Mouse (Mus musculus) CD4-positive, CD25-positive, alpha-beta regulatory T cell, adult 4 months (primary cell): ENCODE results near the gene Nlrc4. TPM values are rescaled to one million over a fixed set of nuclear protein-coding genes. Genes with fewer than 3 reads are reported as not detected.
"Not testable (repeated sequence)": the region's sequence is repeated elsewhere in the genome, so short reads cannot be mapped to it uniquely, and the experiment has no call there.

Experiments
- ATAC-seq: one replicate; pipeline ENCODE4 v1.8.0; 2017
- polyA plus RNA-seq, 2 experiments: library from polyadenylated mRNA; unstranded; fragments of 100-300 nt; shearing (Covaris generic); gene quantifications; one replicate each; pipeline ENCODE4 v1.2.1; 2017

Gene Nlrc4
- polyA plus RNA-seq = 1 to 10 TPM; 1.3 to 2.2 TPM

GRCm38 (mm10) chr17:74458711-74459408 lies at the start of gene Nlrc4:
Gene Nlrc4 (minus strand): TSS chr17:74459142.
- ATAC-seq = no peak

GRCm38 (mm10) chr17:74508600-74508999 lies 49.7 kb upstream of the Nlrc4 start:
- no peak for ATAC-seq

GRCm38 (mm10) chr17:74507934-74508333 lies 49.0 kb upstream of the Nlrc4 start:
- no peak for ATAC-seq

- ATAC-seq = peak; percentile 37
Measured at GRCm38 (mm10) chr17:74501085-74501484, 42.1 kb upstream of the Nlrc4 start.

GRCm38 (mm10) chr17:74500204-74500603 lies 41.3 kb upstream of the Nlrc4 start:
- no peak for ATAC-seq

GRCm38 (mm10) chr17:74491565-74491964 lies 32.6 kb upstream of the Nlrc4 start:
- no peak for ATAC-seq

- no peak for ATAC-seq
Measured at GRCm38 (mm10) chr17:74489901-74490220, 30.9 kb upstream of the Nlrc4 start.

GRCm38 (mm10) chr17:74489024-74489900 lies 30.3 kb upstream of the Nlrc4 start, which contains the start of gene Yipf4:
Gene Yipf4 (plus strand): TSS chr17:74489493.
- ATAC-seq = peak; percentile 100

- ATAC-seq = no peak
Measured at GRCm38 (mm10) chr17:74480361-74481069, 21.6 kb upstream of the Nlrc4 start.

GRCm38 (mm10) chr17:74470133-74470532 lies 11.2 kb upstream of the Nlrc4 start:
- ATAC-seq = not testable (repeated sequence)

- not testable (repeated sequence) for ATAC-seq
Measured at GRCm38 (mm10) chr17:74467981-74468380, 9.0 kb upstream of the Nlrc4 start.

GRCm38 (mm10) chr17:74463510-74463909 lies 4.6 kb upstream of the Nlrc4 start:
- no peak for ATAC-seq

- no peak for ATAC-seq
Measured at GRCm38 (mm10) chr17:74457972-74458677, 817 bp downstream of the Nlrc4 start.

- ATAC-seq = no peak
Measured at GRCm38 (mm10) chr17:74456825-74457224, 2.1 kb downstream of the Nlrc4 start.

- ATAC-seq = no peak
Measured at GRCm38 (mm10) chr17:74455426-74455825, 3.5 kb downstream of the Nlrc4 start.

GRCm38 (mm10) chr17:74454660-74455059 lies 4.3 kb downstream of the Nlrc4 start:
- no peak for ATAC-seq

GRCm38 (mm10) chr17:74453928-74454327 lies 5.0 kb downstream of the Nlrc4 start:
- ATAC-seq = no peak

- ATAC-seq = no peak
Measured at GRCm38 (mm10) chr17:74449776-74450175, 9.2 kb downstream of the Nlrc4 start.

- no peak for ATAC-seq
Measured at GRCm38 (mm10) chr17:74440486-74440885, 18.5 kb downstream of the Nlrc4 start.

GRCm38 (mm10) chr17:74437762-74438161 lies 21.2 kb downstream of the Nlrc4 start:
- no peak for ATAC-seq

GRCm38 (mm10) chr17:74432631-74433030 lies 26.3 kb downstream of the Nlrc4 start:
- ATAC-seq = no peak

GRCm38 (mm10) chr17:74431481-74431880 lies 27.5 kb downstream of the Nlrc4 start:
- no peak for ATAC-seq

GRCm38 (mm10) chr17:74430074-74430473 lies 28.9 kb downstream of the Nlrc4 start:
- ATAC-seq = no peak
